Mouse (Mus musculus): ENCODE data around the gene Mipep. TPM values are rescaled to one million over a fixed set of nuclear protein-coding genes. Genes with fewer than 3 reads are reported as not detected.

The Mipep gene
- total and polyA plus RNA-seq, 2 experiments from 2014 or later: 17.1 to 32.1 TPM

DNA sequence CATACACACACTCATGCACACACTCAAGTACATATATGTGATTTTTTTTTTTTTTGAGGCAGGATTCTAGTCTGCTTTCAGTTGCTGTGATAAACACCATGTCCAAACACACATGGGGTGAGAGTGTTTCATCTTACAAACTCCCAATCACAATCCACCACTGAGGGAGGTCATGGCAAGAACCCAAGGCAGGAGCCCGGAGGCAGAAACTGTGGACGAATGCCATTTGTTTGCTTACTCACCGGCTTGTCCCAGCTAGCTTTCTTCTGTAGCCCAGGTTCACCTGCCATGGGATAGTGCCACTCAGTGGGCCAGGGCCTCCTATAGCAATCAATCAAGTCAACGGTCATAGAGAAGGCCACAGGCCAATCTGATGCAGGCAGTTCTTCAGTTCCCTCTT lies 125.0 kb downstream of the Mipep start:
- Histone ChIP-seq H3K9me3 (ENCODE audit: low read length) (no peaks in the 10 kb centered on the region), H3K4me1 (ENCODE audit: insufficient read depth, low read length) (no peaks in the 10 kb centered on the region)
- 90% methylated on average over 4 of the region's 4 CpGs for WGBS

DNA sequence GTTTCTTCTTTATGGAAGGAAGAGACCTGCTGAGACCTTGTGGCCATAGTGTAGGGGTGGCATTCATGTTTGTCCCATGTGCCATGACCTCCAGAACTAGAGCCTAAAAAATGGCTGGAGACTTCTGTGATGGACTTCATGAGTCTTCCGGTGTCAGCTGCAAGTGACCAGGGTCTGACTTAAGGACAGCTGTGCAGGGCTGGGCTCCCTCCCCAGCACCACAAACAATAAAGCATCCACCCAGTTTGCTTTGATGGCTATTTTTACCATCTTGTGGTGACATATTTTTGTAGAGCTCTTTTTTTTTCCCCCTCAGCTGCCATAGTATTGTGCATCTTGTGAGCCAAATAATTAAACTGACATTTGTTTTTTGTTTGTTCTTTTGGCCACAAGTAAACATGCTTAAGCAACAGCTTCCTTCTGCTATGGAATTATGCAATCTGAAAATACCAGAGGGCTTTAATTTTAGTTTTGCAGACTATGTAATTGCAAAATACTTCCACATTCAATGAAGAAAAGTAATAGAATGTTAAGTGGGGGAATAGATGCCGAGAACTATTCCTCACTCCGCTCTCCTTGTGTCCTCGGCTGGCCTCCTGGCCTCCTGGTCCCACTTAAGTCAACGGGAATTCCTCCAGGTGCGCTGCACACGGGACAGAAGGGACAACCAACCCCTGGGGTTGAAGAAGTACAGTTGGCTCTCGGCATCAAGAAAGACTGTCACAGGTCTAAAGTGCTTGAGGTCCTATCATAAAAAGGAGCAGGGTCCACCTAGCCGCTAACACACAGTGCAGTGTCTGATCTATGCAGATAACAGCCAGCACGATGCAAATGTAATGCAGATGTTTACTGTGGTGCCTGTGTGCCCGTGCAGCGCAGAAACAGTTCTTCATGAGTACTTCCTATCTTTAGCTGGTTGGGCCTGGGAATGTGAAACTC lies 126.4 kb downstream of the Mipep start:
- Histone ChIP-seq H3K4me2 (ENCODE audit: low read depth, low read length, poor library complexity, severe bottlenecking) (no peak overlapping the region), H3K4me1 (ENCODE audit: insufficient read depth, low read length) (no peaks in the 10 kb centered on the region), H3K27ac (ENCODE audit: low read depth, low read length) (no peak overlapping the region), H3K9me3 (ENCODE audit: low read length) (no peaks in the 10 kb centered on the region), H3K36me3 (ENCODE audit: insufficient read depth, low read length) (no peaks in the 10 kb centered on the region), H3K27me3 (ENCODE audit: insufficient read depth, low read length) (no peaks in the 10 kb centered on the region), H3K4me3 (ENCODE audit: low read depth, low read length) (no peak overlapping the region), H3K9ac (replicated peaks; ENCODE audit: low read length, poor library complexity, severe bottlenecking) (no peak overlapping the region)
- no peak for TF ChIP-seq CTCF (IDR thresholded peaks at IDR 0.05)
- 94% methylated on average over 12 of the region's 12 CpGs for WGBS
- DNase-seq (ENCODE audit: low spot score) (no peak), ATAC-seq (ENCODE audit: low FRiP score) (no peak)

More for the DNA sequence above, 125.0 kb downstream of the Mipep start:
- no peaks in the 10 kb centered on the region for H3K36me3 ChIP-seq (ENCODE audit: insufficient read depth, low read length)
- H3K4me3 ChIP-seq (ENCODE audit: low read depth, low read length): no peak overlapping the region
- H3K27ac ChIP-seq (ENCODE audit: low read depth, low read length): no peak overlapping the region
- DNase-seq (ENCODE audit: low spot score) (no peak), ATAC-seq (ENCODE audit: low FRiP score) (no peak)
- no peak overlapping the region for H3K9ac ChIP-seq (replicated peaks; ENCODE audit: low read length, poor library complexity, severe bottlenecking)
- TF ChIP-seq CTCF (IDR thresholded peaks at IDR 0.05): no peak
- H3K27me3 ChIP-seq (ENCODE audit: insufficient read depth, low read length): no peaks in the 10 kb centered on the region
- H3K4me2 ChIP-seq (ENCODE audit: low read depth, low read length, poor library complexity, severe bottlenecking): no peak overlapping the region

GRCm38 (mm10) chr14:60912981-60913468 lies 128.7 kb downstream of the Mipep start:
- Histone ChIP-seq H3K27ac (ENCODE audit: low read depth, low read length) (no peak overlapping the region; the same call in 1 of the 2 replicates), H3K4me3 (ENCODE audit: low read depth, low read length) (no peak overlapping the region), H3K4me1 (ENCODE audit: insufficient read depth, low read length) (no peaks in the 10 kb centered on the region), H3K4me2 (ENCODE audit: low read depth, low read length, poor library complexity, severe bottlenecking) (no peak overlapping the region), H3K27me3 (ENCODE audit: insufficient read depth, low read length) (no peaks in the 10 kb centered on the region), H3K36me3 (ENCODE audit: insufficient read depth, low read length) (no peaks in the 10 kb centered on the region), H3K9ac (replicated peaks; ENCODE audit: low read length, poor library complexity, severe bottlenecking) (no peak overlapping the region), H3K9me3 (ENCODE audit: low read length) (no peaks in the 10 kb centered on the region)
- no peak for TF ChIP-seq CTCF (IDR thresholded peaks at IDR 0.05)
- no peak for ATAC-seq (ENCODE audit: low FRiP score)
- DNase-seq (ENCODE audit: low spot score): no peak
- 11% methylated on average over 8 of the region's 8 CpGs for WGBS

DNA sequence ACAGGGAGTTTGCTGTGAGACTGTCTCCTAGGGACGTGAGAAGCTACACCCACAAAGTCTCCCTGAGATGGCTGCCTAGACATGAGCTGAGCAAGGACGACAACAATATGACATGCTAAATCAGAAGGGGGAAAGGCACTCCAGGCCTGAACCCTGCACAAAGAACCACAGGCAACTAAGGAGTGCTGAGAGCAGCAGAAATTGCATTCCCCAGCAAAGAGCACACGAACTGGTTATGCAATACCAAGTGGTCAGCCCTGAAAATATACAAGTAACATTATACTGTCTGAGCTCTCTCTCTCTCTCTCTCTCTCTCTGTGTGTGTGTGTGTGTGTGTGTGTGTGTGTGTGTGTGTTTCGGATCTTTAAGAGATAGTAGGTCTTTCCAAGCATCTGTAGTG lies 132.3 kb downstream of the Mipep start:
- H3K4me3 ChIP-seq (ENCODE audit: low read depth, low read length): no peak overlapping the region
- no peaks in the 10 kb centered on the region for H3K36me3 ChIP-seq (ENCODE audit: insufficient read depth, low read length)
- 47% methylated on average over 4 of the region's 4 CpGs for WGBS
- no peak overlapping the region for H3K9ac ChIP-seq (replicated peaks; ENCODE audit: low read length, poor library complexity, severe bottlenecking)
- TF ChIP-seq CTCF (IDR thresholded peaks at IDR 0.05): no peak
- no peak overlapping the region for H3K4me2 ChIP-seq (ENCODE audit: low read depth, low read length, poor library complexity, severe bottlenecking)
- no peak for DNase-seq (ENCODE audit: low spot score)
- H3K9me3 ChIP-seq (ENCODE audit: low read length): no peaks in the 10 kb centered on the region
- ATAC-seq (ENCODE audit: low FRiP score): no peak
- H3K4me1 ChIP-seq (ENCODE audit: insufficient read depth, low read length): no peaks in the 10 kb centered on the region
- H3K27ac ChIP-seq (ENCODE audit: low read depth, low read length): no peak overlapping the region
- H3K27me3 ChIP-seq (ENCODE audit: insufficient read depth, low read length): no peaks in the 10 kb centered on the region

DNA sequence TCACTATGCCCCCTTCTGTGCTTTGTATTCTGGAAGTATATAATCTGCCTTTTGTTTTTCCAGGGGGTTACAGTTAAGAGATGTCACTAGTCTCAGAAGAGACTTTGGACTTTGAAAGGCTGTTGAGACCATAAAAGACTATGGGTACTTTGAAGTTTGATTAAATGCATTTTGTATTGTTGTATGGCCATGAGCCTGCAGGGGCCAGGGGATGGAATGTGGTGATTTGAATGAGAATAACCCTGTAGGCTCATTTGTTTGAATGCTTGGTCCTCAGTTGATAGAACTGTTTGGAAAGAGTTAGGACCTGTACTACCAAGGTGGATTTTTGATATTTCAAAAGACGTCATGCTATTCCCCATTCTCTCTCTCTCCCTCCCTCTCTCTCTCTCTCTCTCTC lies 141.6 kb downstream of the Mipep start:
- Histone ChIP-seq H3K36me3 (ENCODE audit: insufficient read depth, low read length) (no peaks in the 10 kb centered on the region), H3K27ac (ENCODE audit: low read depth, low read length) (no peak overlapping the region), H3K9me3 (ENCODE audit: low read length) (no peaks in the 10 kb centered on the region), H3K4me1 (ENCODE audit: insufficient read depth, low read length) (no peaks in the 10 kb centered on the region), H3K27me3 (ENCODE audit: insufficient read depth, low read length) (no peaks in the 10 kb centered on the region), H3K4me2 (ENCODE audit: low read depth, low read length, poor library complexity, severe bottlenecking) (no peak overlapping the region), H3K4me3 (ENCODE audit: low read depth, low read length) (no peak overlapping the region), H3K9ac (replicated peaks; ENCODE audit: low read length, poor library complexity, severe bottlenecking) (no peak overlapping the region)
- ATAC-seq (ENCODE audit: low FRiP score) (no peak), DNase-seq (ENCODE audit: low spot score) (no peak)
- TF ChIP-seq CTCF (IDR thresholded peaks at IDR 0.05): no peak
- WGBS: 29% methylated on average over 1 of the region's 1 CpGs

DNA sequence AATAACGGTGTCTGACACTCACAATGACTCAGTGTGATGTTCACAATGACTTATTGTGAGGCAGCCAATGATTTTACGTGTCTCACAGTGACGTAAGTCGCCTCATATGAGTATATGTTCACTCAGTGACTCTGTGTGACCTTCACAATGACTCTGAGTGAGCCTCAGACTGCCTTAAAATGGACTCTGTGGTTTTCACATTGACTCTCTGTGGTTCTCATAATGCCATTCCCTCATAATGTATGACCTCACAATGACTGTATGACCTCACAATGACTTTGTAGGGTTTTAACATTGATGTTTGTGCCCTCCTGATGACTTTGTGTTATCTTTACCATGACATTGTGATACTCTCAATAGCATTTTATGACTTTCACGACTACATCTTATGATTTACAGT lies 151.3 kb downstream of the Mipep start:
- Histone ChIP-seq H3K36me3 (ENCODE audit: insufficient read depth, low read length) (no peaks in the 10 kb centered on the region), H3K4me1 (ENCODE audit: insufficient read depth, low read length) (no peaks in the 10 kb centered on the region), H3K4me3 (ENCODE audit: low read depth, low read length) (no peak overlapping the region), H3K27me3 (ENCODE audit: insufficient read depth, low read length) (no peaks in the 10 kb centered on the region), H3K27ac (ENCODE audit: low read depth, low read length) (no peak overlapping the region), H3K9me3 (ENCODE audit: low read length) (no peaks in the 10 kb centered on the region), H3K4me2 (ENCODE audit: low read depth, low read length, poor library complexity, severe bottlenecking) (no peak overlapping the region), H3K9ac (replicated peaks; ENCODE audit: low read length, poor library complexity, severe bottlenecking) (no peak overlapping the region)
- no peak for TF ChIP-seq CTCF (IDR thresholded peaks at IDR 0.05)
- ATAC-seq (ENCODE audit: low FRiP score) (no peak), DNase-seq (ENCODE audit: low spot score) (no peak)
- WGBS: 85% methylated on average over 5 of the region's 5 CpGs

Data from midbrain, postnatal 0 days (tissue).